Mouse (Mus musculus) heart, postnatal 0 days (tissue): Measurements from ENCODE around the gene Ube2n.

Experiments
- CTCF ChIP-seq: IDR thresholded peaks from 2 replicates; pipeline ENCODE4 v1.5.1; 2016; ENCODE audit warnings: antibody characterized with exemption, control low read depth, low read depth
- EP300 ChIP-seq: IDR thresholded peaks from 2 replicates; pipeline ENCODE4 v1.6.1; 2016; ENCODE audit warnings: antibody characterized with exemption, low read depth

- TF ChIP-seq CTCF = no peak
- TF ChIP-seq EP300 = no peak
Observed at GRCm38 (mm10) chr10:95513768-95514556, 983 bp upstream of the Ube2n start.
